Mouse (Mus musculus) lung, embryonic 14.5 days (tissue): Measurements from ENCODE around the gene Tfdp1. TPM values are rescaled to one million over a fixed set of nuclear protein-coding genes. Genes with fewer than 3 reads are reported as not detected.

Source experiments
- ATAC-seq: fragments of 200-750 bp; cut with Nextera tagmentation; 2 replicates; pipeline ENCODE4 v1.8.0; 2017; ENCODE audit warnings: mild to moderate bottlenecking, moderate TSS enrichment, moderate library complexity; ENCODE audit not compliant: insufficient read depth
- DNase-seq: peaks from one replicate; pipeline ENCODE4 v3.0.0-alpha.2; 2015
- H3K27ac ChIP-seq: fragments of 300-500 bp; sonication (generic); 2 replicates; pipeline ENCODE4 v1.5.1; 2014; ENCODE audit warnings: low read depth, mild to moderate bottlenecking, moderate library complexity
- H3K27me3 ChIP-seq: fragments of 300-500 bp; sonication (generic); 2 replicates; pipeline ENCODE4 v1.6.1; 2014; ENCODE audit warnings: low read length, control low read depth; ENCODE audit not compliant: insufficient read depth
- H3K36me3 ChIP-seq: fragments of 300-500 bp; sonication (generic); 2 replicates; pipeline ENCODE4 v1.6.1; 2014; ENCODE audit warnings: control low read depth; ENCODE audit not compliant: insufficient read depth
- H3K4me1 ChIP-seq: fragments of 300-500 bp; sonication (generic); 2 replicates; pipeline ENCODE4 v1.6.1; 2014; ENCODE audit warnings: antibody characterized with exemption, control low read depth; ENCODE audit not compliant: insufficient read depth
- H3K4me2 ChIP-seq: fragments of 300-500 bp; sonication (generic); 2 replicates; pipeline ENCODE4 v1.6.1; 2014; ENCODE audit warnings: mild to moderate bottlenecking
- H3K4me3 ChIP-seq: fragments of 300-500 bp; sonication (generic); 2 replicates; pipeline ENCODE4 v1.5.1; 2014; ENCODE audit warnings: low read depth, low read length
- H3K9ac ChIP-seq: fragments of 300-500 bp; sonication (generic); 2 replicates; pipeline ENCODE4 v1.6.1; 2014
- H3K9me3 ChIP-seq: fragments of 300-500 bp; sonication (generic); 2 replicates; pipeline ENCODE4 v1.6.1; 2016; ENCODE audit warnings: low read depth, low read length, control low read depth
- CTCF ChIP-seq: IDR thresholded peaks from 2 replicates; pipeline ENCODE4 v1.5.1; 2016; ENCODE audit warnings: antibody characterized with exemption, low read depth
- WGBS: fragments of 180-500 bp; shearing (Covaris S2); extraction: QIAGEN DNeasy Blood & Tissue Kit; methylation state at CpG from one replicate; pipeline ENCODE4 v1.1.7; 2014; 5-methylcytosine and 5-hydroxymethylcytosine counted together
- polyA plus RNA-seq: library from polyadenylated mRNA; unstranded; fragments of >200 nt; fragmentation: Nextera tagmentation; extraction: Ambion mirVana; gene quantifications from 2 replicates; pipeline ENCODE4 v1.2.1, GENCODE M21; 2014

The Tfdp1 gene
- polyA plus RNA-seq, 1 experiment from 2014 or later: 219 TPM

DNA sequence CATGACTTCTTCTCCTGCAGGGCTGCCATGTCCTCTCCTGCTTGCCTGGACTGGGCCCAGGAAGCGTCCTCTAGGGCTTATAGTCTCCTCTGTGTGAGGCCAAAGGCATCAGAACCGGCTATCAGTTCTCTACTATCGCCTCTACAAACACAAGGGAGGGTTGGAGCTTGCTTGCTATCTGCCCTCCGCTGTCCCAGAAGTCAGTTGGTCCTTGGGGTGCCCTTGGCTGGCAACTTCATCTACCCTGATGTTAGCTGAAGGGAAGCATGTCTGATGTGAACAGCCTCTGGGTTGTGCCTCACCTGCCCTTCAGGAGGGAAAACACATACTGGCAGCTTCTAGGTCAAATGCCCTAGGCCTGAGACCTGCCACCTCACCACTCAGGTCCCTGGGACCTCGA lies 58.2 kb downstream of the Tfdp1 start, which contains the start of gene Atp4b:
Gene Atp4b (minus strand): TSS at position 101 of the 400 bp plus-strand sequence.
- Histone ChIP-seq H3K9me3 (no peaks in the 10 kb centered on the region), H3K27ac (no peak within 1 kb of the TSS), H3K27me3 (no peaks in the 10 kb centered on the region), H3K36me3 (no peaks in the 10 kb centered on the region), H3K4me2 (no peak within 1 kb of the TSS), H3K4me3 (no peak within 1 kb of the TSS), H3K4me1 (no peaks in the 10 kb centered on the region), H3K9ac (no peak within 1 kb of the TSS)
- WGBS: 77% methylated on average over 5 of the region's 5 CpGs
- no peak for ATAC-seq
- no peak for DNase-seq
- TF ChIP-seq CTCF: no peak

DNA sequence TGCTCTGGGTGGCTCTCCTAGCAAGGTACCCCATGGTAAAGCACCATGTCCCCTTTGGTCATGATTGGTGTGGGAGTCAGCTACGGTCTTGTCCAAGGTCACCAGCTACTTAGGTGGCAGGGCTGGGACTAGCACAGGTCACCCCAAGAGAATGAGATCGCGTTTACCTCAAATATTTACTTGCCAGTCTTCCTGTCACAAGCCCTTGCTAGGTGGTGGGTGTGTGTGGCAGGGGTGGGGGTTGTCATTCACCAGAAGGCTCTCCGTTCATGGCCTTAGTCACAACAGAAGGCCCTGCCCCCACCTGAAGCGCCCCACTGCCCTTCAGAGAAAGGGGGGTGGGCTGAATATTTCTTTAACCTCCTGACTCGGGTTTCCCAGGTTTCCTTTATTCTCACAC lies 65.0 kb downstream of the Tfdp1 start:
- Histone ChIP-seq H3K36me3 (no peaks in the 10 kb centered on the region), H3K27me3 (no peaks in the 10 kb centered on the region), H3K9ac (no peak overlapping the region), H3K4me3 (no peak overlapping the region), H3K4me2 (no peak overlapping the region), H3K27ac (no peak overlapping the region), H3K4me1 (no peaks in the 10 kb centered on the region), H3K9me3 (no peaks in the 10 kb centered on the region)
- TF ChIP-seq CTCF: no peak
- DNase-seq: no peak
- ATAC-seq: no peak
- WGBS: 44% methylated on average over 5 of the region's 6 CpGs

- Histone ChIP-seq H3K4me2 (no peak within 1 kb of the TSS), H3K27me3 (no peaks in the 10 kb centered on the region)
Observed at GRCm38 (mm10) chr8:13404666-13405131, 66.1 kb downstream of the Tfdp1 start, which contains the start of gene Grk1. Gene Grk1, plus strand, starts transcription at chr8:13405081.

DNA sequence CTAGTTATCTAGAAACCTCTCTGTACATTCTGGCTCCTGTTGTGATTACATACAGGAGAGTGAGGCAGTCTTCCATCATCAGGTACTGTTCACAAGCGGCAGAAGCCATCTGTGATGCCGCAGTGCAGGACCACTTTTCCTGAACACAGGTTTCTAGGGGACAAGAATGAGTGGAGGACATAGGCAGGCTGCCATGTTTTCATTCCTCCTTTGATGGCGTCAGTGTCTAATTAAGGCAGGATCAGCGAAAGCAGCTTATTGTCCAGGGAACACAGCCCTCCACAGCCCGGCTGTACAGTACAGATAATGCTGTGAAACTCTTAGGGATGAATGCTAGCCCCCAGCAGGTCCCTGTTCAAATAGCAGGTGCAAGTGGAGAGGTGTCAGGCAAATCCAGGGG lies 67.5 kb downstream of the Tfdp1 start:
- Histone ChIP-seq H3K4me1 (no peaks in the 10 kb centered on the region), H3K9ac (no peak overlapping the region), H3K4me2 (no peak overlapping the region), H3K9me3 (no peaks in the 10 kb centered on the region), H3K36me3 (no peaks in the 10 kb centered on the region), H3K27ac (no peak overlapping the region), H3K27me3 (no peaks in the 10 kb centered on the region), H3K4me3 (no peak overlapping the region)
- no peak for DNase-seq
- ATAC-seq: no peak
- WGBS: 77% methylated on average over 5 of the region's 5 CpGs
- TF ChIP-seq CTCF: no peak

More at GRCm38 (mm10) chr8:13404666-13405131, 66.1 kb downstream of the Tfdp1 start, which contains the start of gene Grk1:
- H3K4me1 ChIP-seq: no peaks in the 10 kb centered on the region
- TF ChIP-seq CTCF: no peak
- H3K27ac ChIP-seq: no peak within 1 kb of the TSS
- H3K36me3 ChIP-seq: no peaks in the 10 kb centered on the region
- ATAC-seq (no peak), DNase-seq (no peak)
- WGBS: 80% methylated on average over 5 of the region's 5 CpGs
- H3K4me3 ChIP-seq: no peak within 1 kb of the TSS
- no peak within 1 kb of the TSS for H3K9ac ChIP-seq
- no peaks in the 10 kb centered on the region for H3K9me3 ChIP-seq

GRCm38 (mm10) chr8:13411597-13411996 lies 73.0 kb downstream of the Tfdp1 start:
- ATAC-seq (no peak), DNase-seq (peak; percentile 85)
- Histone ChIP-seq H3K4me1 (no peaks in the 10 kb centered on the region), H3K9me3 (no peaks in the 10 kb centered on the region), H3K4me2 (no peak overlapping the region), H3K27ac (no peak overlapping the region), H3K4me3 (no peak overlapping the region), H3K27me3 (no peaks in the 10 kb centered on the region), H3K36me3 (no peaks in the 10 kb centered on the region), H3K9ac (no peak overlapping the region)
- 24% methylated on average over 6 of the region's 6 CpGs for WGBS
- TF ChIP-seq CTCF: peak; percentile 84

- H3K4me1 ChIP-seq: no peaks in the 10 kb centered on the region
- H3K4me3 ChIP-seq: no peak overlapping the region
- no peak overlapping the region for H3K9ac ChIP-seq
- H3K27me3 ChIP-seq: no peaks in the 10 kb centered on the region
- WGBS: 62% methylated on average over 13 of the region's 13 CpGs
- DNase-seq: peak; percentile 86
- ATAC-seq: 0 out of 2 replicates have a peak, but pooled peaks have one; percentile 30
- H3K4me2 ChIP-seq: no peak overlapping the region
- no peak overlapping the region for H3K27ac ChIP-seq
- TF ChIP-seq CTCF: peak; percentile 90
- H3K36me3 ChIP-seq: no peaks in the 10 kb centered on the region
- H3K9me3 ChIP-seq: no peaks in the 10 kb centered on the region
Observed at GRCm38 (mm10) chr8:13412891-13413558, 74.5 kb downstream of the Tfdp1 start.

GRCm38 (mm10) chr8:13413823-13414390 lies 75.4 kb downstream of the Tfdp1 start:
- no peak for ATAC-seq
- Histone ChIP-seq H3K27me3 (no peaks in the 10 kb centered on the region), H3K4me1 (no peaks in the 10 kb centered on the region), H3K36me3 (no peaks in the 10 kb centered on the region), H3K9ac (no peak overlapping the region), H3K9me3 (no peaks in the 10 kb centered on the region), H3K4me3 (no peak overlapping the region), H3K27ac (no peak overlapping the region), H3K4me2 (no peak overlapping the region)
- 34% methylated on average over 12 of the region's 12 CpGs for WGBS
- TF ChIP-seq CTCF: no peak
- no peak for DNase-seq
